Mouse (Mus musculus): ENCODE results near the gene Babam1.

GRCm38 (mm10) chr8:71391696-71392095 lies 5.0 kb upstream of the Babam1 start:
- TF ChIP-seq CTCF (IDR thresholded peaks at IDR 0.05; ENCODE audit: insufficient read depth, low read depth, low read length) (no peak), POLR2A (IDR thresholded peaks at IDR 0.05; ENCODE audit: insufficient read depth, low read depth, low read length) (no peak)
